Mouse (Mus musculus) heart, adult 2 months (tissue): ENCODE results near the gene Tcp11l2.

Experiments used
- CTCF ChIP-seq: fragments of 200-600 bp; IDR thresholded peaks from 2 replicates; pipeline ENCODE4 v1.8.1; 2022; ENCODE audit warnings: antibody characterized with exemption, mild to moderate bottlenecking, moderate library complexity
- EP300 ChIP-seq: fragments of 200-500 bp; IDR thresholded peaks from 2 replicates; pipeline ENCODE4 v1.6.1; 2011; ENCODE audit warnings: low read depth, low read length, control low read depth; ENCODE audit not compliant: insufficient read depth
- POLR2A ChIP-seq: fragments of 200-500 bp; IDR thresholded peaks from 2 replicates; pipeline ENCODE4 v1.6.1; 2011; ENCODE audit warnings: mild to moderate bottlenecking, low read depth, low read length, control low read depth; ENCODE audit not compliant: insufficient read depth

GRCm38 (mm10) chr10:84662138-84662537 is 85.7 kb downstream of the Tcp11l2 start:
- no peak for TF ChIP-seq CTCF
- TF ChIP-seq EP300 = no peak
- no peak for TF ChIP-seq POLR2A
